Mouse (Mus musculus) embryonic facial prominence, embryonic 12.5 days (tissue): Measurements from ENCODE around the gene Atoh8. TPM values are rescaled to one million over a fixed set of nuclear protein-coding genes. Genes with fewer than 3 reads are reported as not detected.
A peak's percentile ranks its signal among the peaks of the same experiment; 100 is the strongest.

Source experiments
- ATAC-seq: fragments of 200-750 bp; cut with Nextera tagmentation; 2 replicates; pipeline ENCODE4 v1.8.0; 2017; ENCODE audit not compliant: insufficient number of reproducible peaks, insufficient read depth, low FRiP score, low TSS enrichment
- H3K27ac ChIP-seq: fragments of 300-500 bp; sonication (generic); 2 replicates; pipeline ENCODE4 v1.5.1; 2016; ENCODE audit warnings: mild to moderate bottlenecking
- H3K27me3 ChIP-seq: fragments of 300-500 bp; sonication (generic); 2 replicates; pipeline ENCODE4 v1.6.1; 2016; ENCODE audit warnings: mild to moderate bottlenecking, moderate library complexity
- H3K36me3 ChIP-seq: fragments of 300-500 bp; sonication (generic); 2 replicates; pipeline ENCODE4 v1.6.1; 2016; ENCODE audit warnings: mild to moderate bottlenecking
- H3K4me1 ChIP-seq: fragments of 300-500 bp; sonication (generic); 2 replicates; pipeline ENCODE4 v1.6.1; 2016
- H3K4me2 ChIP-seq: fragments of 300-500 bp; sonication (generic); replicated peaks from 2 replicates; pipeline ENCODE4 v1.6.1; 2016; ENCODE audit warnings: mild to moderate bottlenecking, moderate library complexity
- H3K4me3 ChIP-seq: fragments of 300-500 bp; sonication (generic); 2 replicates; pipeline ENCODE4 v1.5.1; 2016; ENCODE audit warnings: mild to moderate bottlenecking
- H3K9ac ChIP-seq: fragments of 300-500 bp; sonication (generic); 2 replicates; pipeline ENCODE4 v1.6.1; 2016; ENCODE audit warnings: mild to moderate bottlenecking, moderate library complexity
- H3K9me3 ChIP-seq: fragments of 300-500 bp; sonication (generic); 2 replicates; pipeline ENCODE4 v1.6.1; 2016; ENCODE audit warnings: mild to moderate bottlenecking, moderate library complexity
- WGBS: fragments of 180-500 bp; shearing (Covaris S2); methylation state at CpG from one replicate; pipeline ENCODE4 v1.1.7; 2016; 5-methylcytosine and 5-hydroxymethylcytosine counted together
- polyA plus RNA-seq: library from polyadenylated mRNA; unstranded; fragments of >200 nt; fragmentation: Nextera tagmentation; extraction: Ambion mirVana; gene quantifications from 2 replicates; pipeline ENCODE4 v1.2.1, GENCODE M21; 2016

Atoh8 gene
- polyA plus RNA-seq, 1 experiment from 2014 or later, result 16.4 TPM

GRCm38 (mm10) chr6:72270952-72271519 is 35.7 kb upstream of the Atoh8 start:
- no peaks in the 10 kb centered on the region for H3K27me3 ChIP-seq
- no peak overlapping the region for H3K4me2 ChIP-seq
- H3K4me1 ChIP-seq, result no peaks in the 10 kb centered on the region
- H3K9me3 ChIP-seq, result no peaks in the 10 kb centered on the region
- no peak overlapping the region for H3K4me3 ChIP-seq
- ATAC-seq, result no peak
- 82% methylated on average over 11 of the region's 11 CpGs for WGBS
- no peak overlapping the region for H3K9ac ChIP-seq
- H3K27ac ChIP-seq, result no peak overlapping the region
- no peaks in the 10 kb centered on the region for H3K36me3 ChIP-seq

DNA sequence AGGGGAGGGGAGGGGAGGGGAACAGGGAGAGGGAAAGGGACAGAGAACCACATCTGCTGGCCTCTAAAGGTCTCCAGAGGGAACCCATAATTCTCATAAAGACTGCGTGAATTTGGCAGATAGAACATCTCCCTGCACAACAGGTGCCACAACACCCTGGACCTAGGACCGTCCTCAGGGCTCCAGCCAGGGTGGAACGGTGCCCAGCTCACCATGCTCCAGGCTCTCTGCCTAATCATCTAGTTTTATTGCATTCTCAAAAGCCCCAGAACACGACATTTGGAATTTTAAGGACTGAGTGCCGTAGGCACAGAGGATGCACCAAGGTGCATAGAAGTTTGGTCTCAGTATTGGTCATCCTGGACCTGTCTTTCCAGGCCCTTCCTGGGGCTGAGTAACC is 34.9 kb upstream of the Atoh8 start:
- no peak for ATAC-seq
- Histone ChIP-seq H3K27ac (no peak overlapping the region), H3K4me1 (no peaks in the 10 kb centered on the region), H3K9ac (no peak overlapping the region), H3K36me3 (no peaks in the 10 kb centered on the region), H3K27me3 (peaks cover 3% of the 10 kb centered on the region; the same call in 1 of the 2 replicates), H3K4me3 (no peak overlapping the region), H3K9me3 (no peaks in the 10 kb centered on the region), H3K4me2 (no peak overlapping the region)
- WGBS, result 86% methylated on average over 5 of the region's 5 CpGs

GRCm38 (mm10) chr6:72268149-72268847 is 32.9 kb upstream of the Atoh8 start:
- Histone ChIP-seq H3K4me1 (no peaks in the 10 kb centered on the region), H3K4me3 (no peak overlapping the region), H3K36me3 (no peaks in the 10 kb centered on the region), H3K9me3 (no peaks in the 10 kb centered on the region), H3K9ac (no peak overlapping the region), H3K27ac (no peak overlapping the region), H3K27me3 (peaks cover 3% of the 10 kb centered on the region; the same call in 1 of the 2 replicates), H3K4me2 (no peak overlapping the region)
- ATAC-seq, result no peak
- 73% methylated on average over 9 of the region's 9 CpGs for WGBS

DNA sequence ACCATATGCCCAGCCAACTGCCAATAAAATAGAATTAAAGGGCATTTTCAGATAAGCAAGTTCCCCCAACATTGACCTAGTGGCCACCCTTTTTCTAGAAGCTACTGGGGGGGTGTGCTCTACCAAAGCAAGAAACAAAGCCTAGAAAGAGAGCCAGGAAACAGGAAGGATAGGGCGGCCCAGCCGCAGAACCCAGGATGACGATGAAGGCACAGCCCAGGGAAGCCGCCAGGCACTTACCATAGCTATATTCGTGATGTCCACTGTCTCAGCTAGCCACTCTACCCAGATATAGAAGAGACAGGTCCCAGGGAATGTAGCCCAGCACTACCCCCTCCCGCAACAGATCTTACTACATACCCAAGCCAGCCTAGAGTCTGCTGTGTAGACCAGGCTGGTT is 30.3 kb upstream of the Atoh8 start:
- no peak overlapping the region for H3K4me3 ChIP-seq
- WGBS, result 78% methylated on average over 6 of the region's 6 CpGs

DNA sequence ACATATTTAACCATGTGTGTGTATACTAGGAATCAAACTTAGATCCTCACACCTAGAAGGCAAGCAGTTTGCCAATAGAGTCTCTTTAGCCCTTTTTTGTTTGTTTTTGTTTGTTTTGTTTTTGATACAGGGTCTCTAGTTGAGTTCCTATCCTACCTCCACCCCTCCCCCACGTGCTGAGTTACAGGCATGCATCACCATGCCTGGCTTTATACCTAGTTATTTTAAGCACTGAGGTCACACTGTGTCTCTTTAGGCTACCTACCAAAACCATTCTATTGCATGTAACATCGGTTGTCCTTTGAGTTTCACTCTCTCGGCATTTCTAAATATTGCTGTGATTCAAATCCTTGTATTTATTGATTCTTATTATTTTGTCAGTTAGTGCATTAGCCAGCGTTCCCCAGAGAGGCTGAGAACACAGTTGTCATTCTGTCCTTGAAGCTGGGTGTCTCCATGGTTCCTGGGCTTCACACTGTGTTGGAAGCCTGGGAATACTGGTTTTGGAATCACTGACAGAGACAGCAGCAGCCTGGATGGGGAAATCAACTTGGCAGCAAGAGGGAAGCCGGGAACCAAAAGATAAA is 28.4 kb upstream of the Atoh8 start:
- Histone ChIP-seq H3K9me3 (no peaks in the 10 kb centered on the region), H3K4me1 (no peaks in the 10 kb centered on the region), H3K27me3 (peaks cover 3% of the 10 kb centered on the region; the same call in 1 of the 2 replicates), H3K4me3 (no peak overlapping the region), H3K9ac (no peak overlapping the region), H3K4me2 (no peak overlapping the region), H3K36me3 (no peaks in the 10 kb centered on the region), H3K27ac (no peak overlapping the region)
- 59% methylated on average over 5 of the region's 5 CpGs for WGBS
- no peak for ATAC-seq

More for the DNA sequence above, 30.3 kb upstream of the Atoh8 start:
- Histone ChIP-seq H3K36me3 (no peaks in the 10 kb centered on the region), H3K9me3 (no peaks in the 10 kb centered on the region), H3K27me3 (peaks cover 3% of the 10 kb centered on the region; the same call in 1 of the 2 replicates), H3K27ac (no peak overlapping the region), H3K9ac (no peak overlapping the region), H3K4me1 (no peaks in the 10 kb centered on the region), H3K4me2 (no peak overlapping the region)
- no peak for ATAC-seq

DNA sequence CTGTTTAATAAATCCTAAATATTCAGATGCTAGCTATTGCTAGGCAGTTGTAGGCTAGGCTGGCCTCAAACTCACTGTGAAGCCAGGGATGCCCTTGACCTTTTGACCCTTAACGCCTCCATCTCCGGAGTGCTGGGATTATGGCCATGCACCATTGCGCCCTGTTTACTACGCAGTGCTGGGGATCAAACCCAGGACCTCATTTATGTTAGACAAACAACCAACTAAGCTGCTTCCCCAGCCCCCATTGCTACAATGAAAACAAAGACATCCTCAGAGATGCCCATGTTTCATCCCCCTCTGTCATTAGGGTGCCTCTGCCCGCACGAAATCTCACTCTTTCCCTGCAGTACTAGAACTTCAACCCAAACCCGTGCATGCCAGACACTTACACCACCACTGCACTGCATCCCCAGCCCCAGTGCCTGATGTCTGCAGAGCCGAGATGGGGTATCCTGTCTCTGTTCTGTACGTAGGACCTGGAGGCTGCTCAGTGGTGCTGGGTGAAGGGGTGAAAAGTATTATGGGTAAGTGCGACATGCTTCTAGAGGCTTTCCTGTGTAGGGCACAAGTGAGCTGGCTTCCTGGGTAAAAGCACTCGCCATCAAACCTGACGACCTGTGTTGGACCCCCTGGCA is 26.4 kb upstream of the Atoh8 start:
- H3K9me3 ChIP-seq, result no peaks in the 10 kb centered on the region
- no peaks in the 10 kb centered on the region for H3K4me1 ChIP-seq
- H3K27ac ChIP-seq, result no peak overlapping the region
- no peak for ATAC-seq
- peaks cover 3% of the 10 kb centered on the region; the same call in 1 of the 2 replicates for H3K27me3 ChIP-seq
- no peak overlapping the region for H3K4me2 ChIP-seq
- no peak overlapping the region for H3K4me3 ChIP-seq
- WGBS, result 70% methylated on average over 12 of the region's 12 CpGs
- no peak overlapping the region for H3K9ac ChIP-seq
- H3K36me3 ChIP-seq, result no peaks in the 10 kb centered on the region

GRCm38 (mm10) chr6:72260981-72261682 is 25.8 kb upstream of the Atoh8 start:
- peak; percentile 77; the same call in 1 of the 2 replicates for ATAC-seq
- H3K27ac ChIP-seq, result no peak overlapping the region

GRCm38 (mm10) chr6:72259474-72259873 is 24.1 kb upstream of the Atoh8 start:
- Histone ChIP-seq H3K4me1 (peaks cover 8% of the 10 kb centered on the region; the same call in 1 of the 2 replicates), H3K27ac (no peak overlapping the region), H3K27me3 (no peaks in the 10 kb centered on the region), H3K9ac (no peak overlapping the region), H3K36me3 (no peaks in the 10 kb centered on the region), H3K4me3 (no peak overlapping the region), H3K9me3 (no peaks in the 10 kb centered on the region), H3K4me2 (no peak overlapping the region)
- WGBS, result 72% methylated on average over 7 of the region's 7 CpGs
- ATAC-seq, result no peak

More at GRCm38 (mm10) chr6:72260981-72261682, 25.8 kb upstream of the Atoh8 start:
- Histone ChIP-seq H3K4me1 (no peaks in the 10 kb centered on the region), H3K9ac (no peak overlapping the region), H3K27me3 (peaks cover 3% of the 10 kb centered on the region; the same call in 1 of the 2 replicates), H3K36me3 (no peaks in the 10 kb centered on the region), H3K9me3 (no peaks in the 10 kb centered on the region), H3K4me3 (no peak overlapping the region), H3K4me2 (no peak overlapping the region)
- WGBS, result 32% methylated on average over 19 of the region's 19 CpGs

GRCm38 (mm10) chr6:72255294-72255693 is 19.9 kb upstream of the Atoh8 start:
- no peak overlapping the region for H3K4me3 ChIP-seq
- no peaks in the 10 kb centered on the region for H3K36me3 ChIP-seq
- no peaks in the 10 kb centered on the region for H3K27me3 ChIP-seq
- no peaks in the 10 kb centered on the region for H3K9me3 ChIP-seq
- ATAC-seq, result no peak
- peaks cover 10% of the 10 kb centered on the region; the same call in 1 of the 2 replicates for H3K4me1 ChIP-seq
- WGBS, result 70% methylated on average over 6 of the region's 6 CpGs
- H3K9ac ChIP-seq, result no peak overlapping the region
- no peak overlapping the region for H3K27ac ChIP-seq
- no peak overlapping the region for H3K4me2 ChIP-seq

- WGBS, result 54% methylated on average over 10 of the region's 10 CpGs
- Histone ChIP-seq H3K9me3 (no peaks in the 10 kb centered on the region), H3K36me3 (no peaks in the 10 kb centered on the region), H3K27me3 (no peaks in the 10 kb centered on the region), H3K27ac (no peak overlapping the region), H3K4me3 (no peak overlapping the region), H3K4me1 (peaks cover 10% of the 10 kb centered on the region; the same call in 1 of the 2 replicates), H3K9ac (no peak overlapping the region), H3K4me2 (no peak overlapping the region)
- peak; percentile 68; the same call in 1 of the 2 replicates for ATAC-seq
Measured at GRCm38 (mm10) chr6:72254588-72255075, 19.3 kb upstream of the Atoh8 start.
